Mouse (Mus musculus): ENCODE results near the gene Camk1g.

GRCm38 (mm10) chr1:193361181-193361580 is 8.9 kb downstream of the Camk1g start:
- TF ChIP-seq CTCF (IDR thresholded peaks at IDR 0.05; ENCODE audit: insufficient read depth, low read length), result no peak
- no peak for TF ChIP-seq POLR2A (IDR thresholded peaks at IDR 0.05; ENCODE audit: borderline replicate concordance, extremely low read depth, low read depth, low read length)
